Mouse (Mus musculus): ENCODE measurements at regions not wholly inside any gene's neighbourhood (a gene's known extent, or its start where the extent isn't known, plus 50 kb on each side); places are given as distances from the start of the nearest gene placed in this dataset.

GRCm38 (mm10) chr13:56352436-56352835 lies 56.1 kb upstream of the Cxcl14 start:
- Histone ChIP-seq H3K79me2 (replicated peaks; ENCODE audit: control insufficient read depth, extremely low read depth, insufficient read depth, poor library complexity, severe bottlenecking) (no peaks in the 10 kb centered on the region), H3K27ac (ENCODE audit: insufficient read depth, low read depth) (no peak overlapping the region), H3K9ac (ENCODE audit: insufficient read depth, low read depth) (no peak overlapping the region), H3K4me3 (replicated peaks in 1 of 3; ENCODE audit: low read depth in 2 of 3, low read length in 2 of 3, poor library complexity in 1 of 3) (no peak overlapping the region), H3K36me3 (replicated peaks in 1 of 2; ENCODE audit: control insufficient read depth in 1 of 2, insufficient read depth in 1 of 2, low read length in 1 of 2) (no peaks in the 10 kb centered on the region), H3K4me1 (ENCODE audit: control insufficient read depth in 1 of 2, insufficient read depth in 2 of 2) (peaks cover 0 to 5% of the 10 kb centered on the region in 2 experiments; a peak in 1 of 4 replicates), H3K4me2 (ENCODE audit: insufficient read depth, low read depth, poor library complexity, severe bottlenecking) (no peak overlapping the region), H3K9me3 (replicated peaks; ENCODE audit: low read length) (no peaks in the 10 kb centered on the region), H3K27me3 (replicated peaks) (peaks cover 73% of the 10 kb centered on the region)
- no peak for TF ChIP-seq MAX (IDR thresholded peaks at IDR 0.05; ENCODE audit: low read length)
- no peak for TF ChIP-seq MAFK (IDR thresholded peaks at IDR 0.05; ENCODE audit: insufficient replicate concordance, low read length)
- TF ChIP-seq PAX5 (IDR thresholded peaks at IDR 0.05; ENCODE audit: low read length): no peak
- TF ChIP-seq RCOR1 (conservative IDR thresholded peaks at IDR 0.05; ENCODE audit: low read depth, low read length): no peak
- no peak for TF ChIP-seq IRF4 (IDR thresholded peaks at IDR 0.05; ENCODE audit: low read depth, low read length)
- in situ Hi-C loops (cut with MboI; ENCODE audit: low pct_ligation_motif_present, low pct_unique_long_range_greater_than_20kb, low sequenced_read_pairs) (no loop called here), dilution Hi-C loops (cut with MboI; ENCODE audit: extremely low pct_ligation_motif_present, extremely low pct_unique_long_range_greater_than_20kb, low sequenced_read_pairs) (no loop called here)
- DNase-seq (ENCODE audit: extremely low read depth): no peak

DNA sequence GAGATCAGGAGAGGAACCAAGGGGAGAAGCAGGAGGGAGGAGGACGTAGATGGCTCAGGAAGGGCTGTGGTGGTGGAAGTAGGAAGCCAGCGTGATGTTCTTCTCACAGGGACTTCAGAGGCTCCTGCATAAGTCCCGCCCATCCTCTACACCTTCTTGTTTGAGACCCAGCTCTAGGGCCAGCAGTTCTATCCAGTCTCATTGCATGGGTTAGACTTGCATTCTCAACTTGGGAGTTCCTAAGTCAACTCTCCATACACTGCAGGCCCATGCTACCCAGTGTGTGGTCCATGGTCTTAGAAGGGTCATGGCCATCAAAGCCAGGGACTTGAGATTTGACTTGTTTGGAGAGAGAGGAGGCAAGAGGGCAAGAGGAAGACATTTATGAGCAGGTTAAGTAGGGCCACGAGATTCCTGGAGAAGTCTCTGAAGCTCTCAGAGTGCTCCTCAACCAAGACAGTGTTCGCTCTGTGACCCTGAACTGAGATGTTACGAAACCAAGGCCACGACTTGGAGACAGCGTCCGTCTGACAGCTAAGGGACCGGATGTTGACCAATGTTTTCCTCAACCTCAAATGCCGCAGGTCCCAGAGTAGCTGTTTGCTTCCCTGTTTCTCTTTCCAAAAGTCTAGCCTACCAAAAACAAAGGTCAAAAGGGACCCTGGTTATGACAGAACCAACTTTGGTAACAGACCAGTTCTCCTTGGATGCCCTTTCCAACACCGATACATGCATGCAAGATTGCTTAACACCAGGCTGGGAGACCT lies 56.7 kb upstream of the Cxcl14 start:
- H3K4me3 ChIP-seq (replicated peaks in 1 of 3; ENCODE audit: low read depth in 2 of 3, low read length in 2 of 3, poor library complexity in 1 of 3): no peak overlapping the region
- H3K4me2 ChIP-seq (ENCODE audit: insufficient read depth, low read depth, poor library complexity, severe bottlenecking): no peak overlapping the region
- H3K27me3 ChIP-seq (replicated peaks): peaks cover 73% of the 10 kb centered on the region
- peaks cover 0 to 5% of the 10 kb centered on the region in 2 experiments; a peak in 1 of 4 replicates for H3K4me1 ChIP-seq (ENCODE audit: control insufficient read depth in 1 of 2, insufficient read depth in 2 of 2)
- H3K36me3 ChIP-seq (replicated peaks in 1 of 2; ENCODE audit: control insufficient read depth in 1 of 2, insufficient read depth in 1 of 2, low read length in 1 of 2): no peaks in the 10 kb centered on the region
- H3K79me2 ChIP-seq (replicated peaks; ENCODE audit: control insufficient read depth, extremely low read depth, insufficient read depth, poor library complexity, severe bottlenecking): no peaks in the 10 kb centered on the region
- dilution Hi-C loops (cut with MboI; ENCODE audit: extremely low pct_ligation_motif_present, extremely low pct_unique_long_range_greater_than_20kb, low sequenced_read_pairs) (no loop called here), in situ Hi-C loops (cut with MboI; ENCODE audit: low pct_ligation_motif_present, low pct_unique_long_range_greater_than_20kb, low sequenced_read_pairs) (no loop called here)
- no peak for DNase-seq (ENCODE audit: extremely low read depth)
- no peak overlapping the region for H3K27ac ChIP-seq (ENCODE audit: insufficient read depth, low read depth)
- no peak overlapping the region for H3K9ac ChIP-seq (ENCODE audit: insufficient read depth, low read depth)
- no peaks in the 10 kb centered on the region for H3K9me3 ChIP-seq (replicated peaks; ENCODE audit: low read length)
- TF ChIP-seq POLR2A (IDR thresholded peaks at IDR 0.05; ENCODE audit: low read depth, low read length): no peak

GRCm38 (mm10) chr13:56353921-56354320 lies 57.6 kb upstream of the Cxcl14 start:
- H3K4me3 ChIP-seq (replicated peaks in 1 of 3; ENCODE audit: low read depth in 2 of 3, low read length in 2 of 3, poor library complexity in 1 of 3): no peak overlapping the region
- TF ChIP-seq POLR2A (IDR thresholded peaks at IDR 0.05; ENCODE audit: low read depth, low read length) (no peak), E2F4 (IDR thresholded peaks at IDR 0.05; ENCODE audit: insufficient replicate concordance, low read depth, low read length) (no peak), GABPA (IDR thresholded peaks at IDR 0.05; ENCODE audit: insufficient replicate concordance, low read depth, low read length) (no peak), CHD2 (IDR thresholded peaks at IDR 0.05; ENCODE audit: low read length) (no peak), IRF4 (IDR thresholded peaks at IDR 0.05; ENCODE audit: low read depth, low read length) (no peak)
- in situ Hi-C loops (cut with MboI; ENCODE audit: low pct_ligation_motif_present, low pct_unique_long_range_greater_than_20kb, low sequenced_read_pairs): no loop called here

More at GRCm38 (mm10) chr13:56353921-56354320, 57.6 kb upstream of the Cxcl14 start:
- H3K9me3 ChIP-seq (replicated peaks; ENCODE audit: low read length): no peaks in the 10 kb centered on the region
- peaks cover 0 to 5% of the 10 kb centered on the region in 2 experiments; a peak in 1 of 4 replicates for H3K4me1 ChIP-seq (ENCODE audit: control insufficient read depth in 1 of 2, insufficient read depth in 2 of 2)
- H3K9ac ChIP-seq (ENCODE audit: insufficient read depth, low read depth): no peak overlapping the region
- dilution Hi-C loops (cut with MboI; ENCODE audit: extremely low pct_ligation_motif_present, extremely low pct_unique_long_range_greater_than_20kb, low sequenced_read_pairs): no loop called here
- H3K4me2 ChIP-seq (ENCODE audit: insufficient read depth, low read depth, poor library complexity, severe bottlenecking): no peak overlapping the region
- H3K27ac ChIP-seq (ENCODE audit: insufficient read depth, low read depth): no peak overlapping the region
- no peak for DNase-seq (ENCODE audit: extremely low read depth)
- peaks cover 74% of the 10 kb centered on the region for H3K27me3 ChIP-seq (replicated peaks)
- H3K36me3 ChIP-seq (replicated peaks in 1 of 2; ENCODE audit: control insufficient read depth in 1 of 2, insufficient read depth in 1 of 2, low read length in 1 of 2): no peaks in the 10 kb centered on the region
- no peaks in the 10 kb centered on the region for H3K79me2 ChIP-seq (replicated peaks; ENCODE audit: control insufficient read depth, extremely low read depth, insufficient read depth, poor library complexity, severe bottlenecking)
